Mouse (Mus musculus) kidney, adult 9 months (tissue): ENCODE data around the gene Lmf2.

Experiments used
- DNase-seq: peaks from one replicate; pipeline ENCODE4 v3.0.0; 2022

Lmf2 gene

GRCm38 (mm10) chr15:89314511-89315189 lies 40.8 kb downstream of the Lmf2 start:
- peak; percentile 37 for DNase-seq

DNA sequence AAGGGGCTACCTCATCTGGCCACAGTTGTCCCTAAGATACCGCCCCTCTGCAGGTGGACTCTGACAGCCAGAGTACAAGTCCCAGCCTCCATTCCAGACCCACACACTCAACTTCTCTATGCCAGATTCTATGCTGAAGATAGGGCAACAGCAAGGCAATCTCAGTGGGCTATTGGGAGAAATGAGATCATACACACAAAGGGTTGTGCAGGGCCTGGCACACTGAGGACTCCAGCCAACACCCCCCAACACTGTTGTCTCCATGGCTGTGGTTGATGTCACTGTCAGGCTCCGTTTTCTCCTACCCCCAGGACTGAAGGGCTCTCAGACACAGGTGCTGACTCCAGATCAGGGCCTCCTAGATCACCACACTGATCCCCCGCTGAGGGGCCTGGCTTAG lies 41.4 kb downstream of the Lmf2 start:
- DNase-seq, result no peak

DNA sequence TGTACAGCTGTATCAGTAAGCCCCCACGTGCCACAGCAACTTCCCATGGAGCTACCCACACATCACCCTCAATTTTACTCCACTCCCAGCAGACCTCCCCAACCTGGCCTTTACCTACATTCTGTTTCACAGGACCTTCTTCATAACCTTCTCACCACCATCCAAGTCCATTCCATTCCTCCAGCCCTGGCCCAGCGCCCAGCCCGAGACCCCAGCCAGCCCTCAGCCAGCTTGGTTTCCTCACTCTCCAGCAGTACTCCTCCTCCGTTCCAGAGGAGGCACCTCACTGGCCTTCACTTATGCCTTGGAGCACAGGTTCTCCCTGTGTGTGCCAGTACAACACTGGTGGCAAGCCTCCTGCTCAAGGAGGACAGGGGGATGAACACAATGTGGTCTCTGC lies 42.1 kb downstream of the Lmf2 start:
- DNase-seq, result no peak

DNA sequence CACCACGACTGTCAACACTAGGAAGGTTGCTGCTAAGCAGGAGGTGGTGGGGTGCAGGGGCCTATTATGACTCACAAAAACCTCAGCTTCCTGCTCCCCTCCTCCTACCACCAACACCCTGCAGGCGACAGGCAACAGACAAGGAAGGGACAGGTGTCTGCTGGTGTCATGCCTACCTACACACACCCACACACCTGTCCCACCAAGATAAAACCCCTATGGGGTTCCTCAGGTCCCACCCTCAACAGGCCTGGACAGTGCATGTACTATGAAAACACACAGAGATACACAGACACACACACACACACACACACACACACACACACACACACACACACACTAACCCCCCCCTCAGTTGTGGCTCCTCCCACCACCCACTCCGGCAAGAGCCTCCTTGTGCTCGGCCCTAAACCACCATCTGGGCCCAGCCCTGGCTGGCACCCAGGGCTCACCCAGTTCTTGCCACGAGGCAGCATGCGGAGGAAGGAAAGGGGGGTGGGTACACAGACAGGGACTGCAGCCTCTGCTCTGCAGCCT lies 45.4 kb downstream of the Lmf2 start:
- no peak for DNase-seq

GRCm38 (mm10) chr15:89308406-89309139 lies 46.9 kb downstream of the Lmf2 start:
- no peak for DNase-seq

DNA sequence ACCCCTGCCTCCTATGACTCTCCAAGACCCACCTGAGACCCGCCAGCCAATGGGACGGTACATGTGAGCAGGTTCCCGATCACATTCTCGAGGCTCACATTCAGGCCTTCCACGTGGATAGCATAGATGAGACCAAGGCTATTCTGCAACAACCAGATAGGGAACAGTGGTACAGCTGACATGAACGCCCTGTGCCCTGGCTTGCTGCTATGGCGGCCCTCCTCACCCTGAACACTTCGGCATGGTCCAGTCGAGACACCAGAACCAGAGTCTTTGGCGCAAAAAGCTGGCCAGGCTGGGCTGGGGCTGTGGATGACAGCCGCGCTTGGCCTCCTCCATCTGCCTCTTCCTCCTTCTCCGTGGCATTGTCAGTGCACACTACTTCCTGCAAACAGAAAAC lies 48.0 kb downstream of the Lmf2 start:
- no peak for DNase-seq

- DNase-seq, result no peak
These were observed 49.5 kb downstream of the Lmf2 start for GRCm38 (mm10) chr15:89305966-89306365.
